Mouse (Mus musculus) frontal cortex, postnatal 36 days (tissue): ENCODE results near the gene Lrrc37a.
A peak's percentile ranks its signal among the peaks of the same experiment; 100 is the strongest.
"Not testable (repeated sequence)": the region's sequence is repeated elsewhere in the genome, so short reads cannot be mapped to it uniquely, and the experiment has no call there.

ENCODE experiments used
- DNase-seq, 2 experiments: peaks; one replicate each; pipeline ENCODE4 v3.0.0; 2022; ENCODE audit warnings: low spot score in 2 of 2

The Lrrc37a gene

DNA sequence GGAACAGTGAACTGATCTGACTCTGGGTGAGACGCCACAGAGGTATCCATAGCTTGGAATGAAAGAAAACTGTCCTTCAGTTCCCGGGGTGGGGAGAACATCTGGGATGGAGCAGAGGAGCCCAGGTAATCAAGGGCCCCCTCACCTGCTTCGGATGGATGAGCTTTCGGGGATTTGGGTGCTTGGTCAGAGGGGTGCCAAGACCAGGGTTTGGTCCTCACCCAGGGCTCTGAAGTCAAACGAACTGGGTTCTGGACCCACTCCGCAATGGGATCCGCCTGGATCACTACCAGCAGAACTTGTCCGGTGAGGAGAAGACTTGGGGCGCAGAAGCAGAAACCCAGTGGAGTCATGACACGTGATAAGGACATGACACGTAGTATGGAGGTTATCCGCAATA, at the start of gene Lrrc37a:
Gene Lrrc37a, minus strand, starts transcription at position 101 of the 400 bp plus-strand sequence.
- DNase-seq: no peak

DNA sequence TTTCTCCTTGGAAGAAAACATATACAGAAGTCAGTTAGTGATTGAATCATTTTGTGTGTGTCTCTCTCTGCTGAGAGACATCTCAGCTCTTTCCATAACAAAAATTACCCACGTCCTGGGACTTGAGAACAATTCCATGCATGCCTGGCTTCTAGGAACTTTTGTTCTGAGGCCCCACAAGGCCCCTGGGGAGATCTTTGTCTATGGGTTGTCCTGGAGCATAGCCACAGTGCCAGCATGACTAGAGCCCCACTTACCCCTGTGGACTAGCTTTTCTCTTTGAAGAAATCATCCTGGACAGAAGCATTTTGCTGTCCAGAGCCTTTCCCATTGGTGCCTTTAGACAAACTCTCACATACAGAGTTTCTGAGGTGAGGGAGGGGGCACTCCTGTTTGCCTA, 30.6 kb upstream of the Lrrc37a start:
- DNase-seq: not testable (repeated sequence)

DNA sequence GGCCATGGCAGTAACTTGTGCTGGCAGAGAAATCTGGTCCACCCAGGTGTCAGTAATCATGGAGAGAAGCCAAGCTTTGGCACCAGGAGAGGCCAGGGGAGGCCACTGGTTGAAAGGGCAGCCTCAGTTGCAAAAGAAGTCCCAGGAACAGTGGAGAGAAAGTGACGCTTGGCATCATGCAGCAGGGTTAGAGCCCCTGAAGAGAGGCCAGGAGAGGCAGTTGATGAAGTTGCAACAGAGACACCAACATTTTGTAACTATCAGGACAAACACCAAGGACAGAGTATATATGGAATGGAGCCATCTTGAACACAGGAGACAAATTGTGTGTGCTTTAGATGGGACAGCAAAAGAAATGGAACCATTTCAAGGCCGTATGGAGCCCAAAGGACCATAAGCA, 7.7 kb upstream of the Lrrc37a start:
- DNase-seq: no peak

DNA sequence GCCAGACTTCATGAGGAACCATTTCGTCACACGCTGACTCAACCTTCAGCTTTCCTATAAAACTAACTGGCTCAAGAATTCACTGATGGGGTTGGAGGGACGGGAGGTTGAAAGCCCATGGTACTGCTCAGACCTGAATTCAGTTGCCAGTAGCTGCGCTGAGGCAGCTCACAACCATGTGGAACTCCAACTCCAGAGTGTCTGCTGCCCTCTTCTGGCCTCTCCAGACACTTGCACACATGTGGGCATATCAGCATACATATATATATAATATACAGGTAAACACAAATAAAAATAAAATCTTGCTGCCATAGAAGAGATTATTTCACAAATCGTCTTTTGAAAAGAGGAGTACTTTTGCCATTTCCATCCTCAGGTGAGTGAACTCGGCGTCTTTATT, 40.0 kb downstream of the Lrrc37a start:
- DNase-seq: no peak

DNA sequence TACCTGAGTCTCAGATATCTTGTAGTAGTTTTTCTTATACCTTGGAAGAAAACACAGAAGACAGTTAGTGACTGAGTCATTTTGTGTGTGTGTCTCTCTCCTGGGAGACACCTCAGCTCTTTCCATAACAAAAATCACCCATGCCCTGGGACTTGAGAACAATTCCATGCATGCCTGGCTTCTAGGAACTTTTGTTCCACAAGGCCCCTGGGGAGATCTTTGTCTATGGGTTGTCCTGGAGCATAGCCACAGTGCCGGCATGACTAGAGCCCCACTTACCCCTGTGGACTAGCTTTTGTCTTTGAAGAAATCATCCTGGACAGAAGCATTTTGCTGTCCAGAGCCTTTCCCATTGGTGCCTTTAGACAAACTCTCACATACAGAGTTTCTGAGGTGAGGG, 53.3 kb downstream of the Lrrc37a start:
- DNase-seq: not testable (repeated sequence)

DNA sequence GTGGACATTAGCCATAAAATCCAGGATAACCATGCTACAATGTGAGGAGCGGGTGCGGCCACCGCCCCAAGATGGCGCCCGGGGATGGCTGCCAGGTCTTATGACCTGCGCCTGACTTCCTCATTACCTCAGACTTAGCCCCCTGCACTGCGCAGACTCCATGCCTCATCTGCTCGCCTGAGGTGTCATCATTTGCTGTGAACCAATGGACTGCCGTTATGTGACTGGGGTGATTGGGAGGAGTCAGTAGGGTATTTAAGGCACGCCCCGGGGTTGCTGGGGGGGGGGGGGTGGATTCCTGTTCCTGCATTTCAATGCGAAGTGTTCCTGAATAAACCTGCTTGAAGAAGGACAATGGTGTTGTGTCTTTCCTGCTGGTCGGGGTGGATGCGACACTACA, 54.7 kb downstream of the Lrrc37a start:
- DNase-seq: not testable (repeated sequence)

DNA sequence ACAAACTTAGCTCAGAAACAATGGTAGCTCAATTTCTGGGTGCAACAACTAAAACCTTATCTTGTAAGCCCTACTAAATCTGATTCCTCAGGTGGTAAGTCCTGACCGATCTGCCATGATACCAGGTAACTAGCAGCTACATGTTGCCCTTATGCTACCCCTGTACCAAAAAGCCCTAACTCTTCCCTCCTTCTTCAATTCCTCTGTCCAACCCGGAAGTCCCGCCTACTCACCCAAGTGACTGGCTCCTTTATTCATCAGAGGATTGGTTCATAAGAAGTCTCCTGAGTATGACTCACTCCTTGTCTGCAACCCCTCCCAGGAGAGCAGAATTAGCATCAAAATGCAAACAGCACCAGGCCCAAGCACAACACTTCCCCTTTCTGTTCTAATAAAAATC, 60.7 kb downstream of the Lrrc37a start:
- DNase-seq: no peak

DNA sequence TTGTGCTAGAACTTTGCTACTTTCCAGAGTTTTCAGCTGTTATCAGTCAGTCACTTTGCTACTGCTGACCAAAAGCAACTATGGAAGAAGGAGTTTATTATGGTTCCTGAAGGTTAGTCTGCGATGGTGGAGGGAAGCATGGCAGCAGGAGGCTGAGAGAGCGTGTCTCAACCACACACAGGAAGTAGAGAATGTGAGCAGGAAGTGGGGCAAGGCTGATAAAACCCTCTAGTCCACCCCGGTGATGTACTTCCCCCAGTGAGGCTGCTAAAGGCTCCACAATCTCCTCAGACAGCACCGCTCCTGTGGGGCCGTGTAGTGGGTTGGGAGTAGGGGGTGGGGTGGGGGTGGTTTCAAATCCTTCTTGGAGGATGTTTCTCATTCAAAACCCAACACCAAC, 68.1 kb downstream of the Lrrc37a start:
- no peak for DNase-seq

DNA sequence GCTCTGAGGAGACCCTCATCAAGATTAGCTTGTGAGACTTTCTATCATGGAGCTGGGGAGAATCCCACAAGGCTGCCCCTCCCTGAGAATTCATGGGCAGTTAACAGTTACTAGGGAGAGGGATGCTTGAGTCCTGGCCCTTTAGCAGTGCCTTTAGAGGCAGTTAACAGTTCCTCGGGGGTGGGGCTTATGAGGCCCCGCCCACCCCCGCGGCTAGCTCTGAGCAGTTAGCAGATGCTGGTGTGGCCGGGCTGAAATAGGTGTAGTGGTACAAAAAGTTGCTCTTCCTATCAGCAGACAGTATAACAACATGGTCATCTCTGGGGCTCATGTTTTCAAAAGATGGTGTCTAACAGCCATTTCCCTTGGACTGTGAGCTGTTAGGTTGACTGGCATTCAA, 79.4 kb downstream of the Lrrc37a start:
- DNase-seq: no peak

DNA sequence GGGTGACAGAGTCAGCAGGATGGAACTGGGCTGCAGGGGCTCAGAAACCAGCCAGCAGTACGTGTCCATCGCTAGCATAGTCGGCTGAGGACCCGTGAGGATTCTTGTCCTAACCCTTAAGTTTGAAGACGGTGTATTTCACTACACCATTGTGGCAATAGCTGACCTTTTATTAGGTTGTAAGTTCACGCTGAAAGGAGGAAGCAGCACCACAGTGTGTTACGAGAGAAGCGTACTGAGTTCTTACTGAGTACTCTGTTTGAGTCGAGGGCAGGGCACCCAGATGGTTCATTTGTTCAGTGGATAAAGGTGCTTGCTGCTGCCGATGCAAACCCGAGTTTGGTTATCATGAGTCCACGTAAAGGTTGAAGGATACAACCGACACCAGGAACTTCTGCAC, 84.7 kb downstream of the Lrrc37a start:
- no peak for DNase-seq

DNA sequence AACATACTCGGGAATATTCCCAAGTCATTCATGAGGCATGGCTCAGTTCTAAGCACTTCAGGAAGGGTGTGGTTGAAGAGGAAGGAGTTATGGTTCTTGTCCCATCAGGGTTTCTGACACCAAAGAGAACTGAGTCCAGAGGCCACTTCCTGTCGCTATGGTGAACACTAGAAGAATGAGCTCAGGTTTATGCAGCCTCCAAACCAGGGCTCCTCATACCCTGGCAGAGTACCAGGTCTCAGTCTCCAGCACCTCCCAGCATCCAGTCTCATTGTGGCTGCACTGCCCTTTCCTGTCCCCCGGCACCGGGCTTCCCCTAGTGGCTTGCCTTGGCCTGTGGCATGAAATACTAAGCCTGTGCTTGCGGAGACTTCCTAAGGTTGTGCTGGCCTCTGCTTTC, 85.2 kb downstream of the Lrrc37a start:
- no peak for DNase-seq

DNA sequence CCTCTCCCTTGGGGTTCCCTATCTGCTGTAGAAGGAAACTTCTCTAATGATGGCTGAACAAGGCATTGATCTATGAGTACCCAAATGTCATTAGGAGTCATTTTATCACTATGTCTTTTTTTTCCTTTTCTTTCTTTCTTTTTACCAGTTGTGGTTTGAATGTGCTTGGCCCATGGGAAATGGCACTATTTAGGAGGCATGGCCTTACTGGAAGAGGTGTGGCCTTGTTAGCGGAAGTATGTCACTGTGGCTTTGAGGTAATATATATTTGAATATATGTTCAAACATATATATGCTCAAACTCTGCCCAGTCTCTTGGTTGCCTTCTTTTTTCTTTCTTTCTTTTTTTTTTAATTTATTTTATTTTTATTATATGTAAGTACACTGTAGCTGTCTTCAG, 90.9 kb downstream of the Lrrc37a start:
- no peak for DNase-seq

DNA sequence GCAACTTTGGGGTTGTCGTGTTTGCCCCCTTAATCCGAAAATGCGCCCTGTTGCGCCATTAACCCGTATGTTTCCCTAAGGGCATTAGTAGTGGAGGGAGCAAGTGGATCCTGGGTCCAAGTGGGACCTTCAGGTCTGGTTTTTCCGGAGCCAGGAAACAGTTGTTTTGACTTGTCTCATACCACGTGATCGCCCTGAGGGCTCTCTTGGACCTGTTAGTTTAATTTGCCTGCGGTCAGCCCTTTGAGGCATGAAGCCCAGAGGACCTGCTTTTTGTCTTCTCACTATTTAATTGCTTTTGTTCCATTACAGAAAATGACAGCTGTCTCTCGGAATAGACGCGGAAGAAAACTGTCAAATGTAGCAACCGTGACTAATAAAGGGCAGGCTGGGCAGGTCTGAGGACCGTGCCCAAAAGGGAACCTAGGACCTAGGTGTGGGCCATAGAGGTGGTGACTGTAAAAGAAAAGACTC, 91.4 kb downstream of the Lrrc37a start:
- DNase-seq: no peak

DNA sequence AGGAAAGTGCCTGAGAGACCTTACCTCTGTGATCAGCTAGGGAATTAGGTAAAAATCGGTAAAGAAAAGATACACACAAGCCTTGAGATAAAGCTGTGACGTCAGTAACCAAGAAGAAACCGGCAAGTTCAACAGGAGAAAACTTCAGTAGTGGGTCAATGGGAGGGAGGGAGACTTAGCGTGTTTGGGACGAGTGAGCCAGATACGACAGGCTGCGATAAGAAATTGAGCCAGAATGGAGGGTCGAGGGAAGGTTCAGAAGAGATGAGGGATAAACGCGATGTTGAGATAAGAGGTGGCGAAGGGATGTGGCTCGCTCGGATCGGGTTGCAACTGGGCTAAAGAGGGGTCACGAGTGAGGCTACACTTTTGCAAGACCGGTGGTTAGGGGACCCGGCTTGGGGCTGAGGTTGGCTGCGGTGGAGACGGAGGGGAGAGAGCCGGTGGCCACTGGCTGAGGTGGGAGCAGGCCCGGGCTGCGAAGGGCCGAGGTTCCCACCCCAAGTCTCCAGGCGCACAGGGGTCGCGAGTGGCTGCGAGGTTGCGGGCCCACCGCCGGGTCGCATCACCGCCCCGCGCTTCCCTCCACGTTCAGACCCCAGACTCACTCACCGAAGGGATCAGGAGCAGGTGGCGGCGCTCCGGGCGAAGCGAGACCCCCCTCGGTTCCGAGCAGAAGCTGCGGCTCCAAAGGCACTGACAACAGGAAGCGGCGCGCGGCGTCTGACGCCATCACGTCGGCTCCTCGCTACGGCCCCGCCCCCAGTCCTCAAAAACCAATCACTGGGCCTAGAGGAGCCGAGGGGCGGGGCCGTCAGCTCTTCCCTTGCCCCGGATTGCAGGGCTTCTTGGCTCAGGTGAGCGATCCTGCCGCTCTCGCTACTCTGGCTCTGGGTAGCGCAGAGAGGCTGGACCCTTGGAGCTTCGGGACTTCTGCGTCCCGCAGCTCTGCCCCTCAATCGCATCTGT, 92.1 kb downstream of the Lrrc37a start, which contains the start of gene Plekhm1:
Gene Plekhm1, minus strand, starts transcription at position 707 of the 969 bp plus-strand sequence.
- DNase-seq: peak; percentile 93 to 96

DNA sequence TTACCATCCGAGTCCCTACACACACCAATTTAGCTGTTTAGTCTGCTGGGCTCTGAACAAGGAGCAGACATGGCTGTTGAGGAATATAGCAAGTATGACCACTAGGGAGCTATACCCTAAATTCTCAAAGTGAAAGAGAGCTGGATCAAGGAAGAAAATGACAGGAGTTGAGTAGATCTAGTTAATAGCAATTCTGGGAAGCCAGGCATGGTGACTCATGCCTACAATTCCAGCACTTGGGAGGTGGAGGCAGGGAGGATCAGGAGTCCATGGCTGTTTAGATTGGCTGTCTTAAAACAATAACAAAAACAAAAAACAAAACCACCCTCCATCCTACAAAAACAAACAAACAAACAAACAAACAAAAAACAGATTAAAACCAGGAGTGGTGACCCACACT, 93.1 kb downstream of the Lrrc37a start:
- no peak for DNase-seq

DNA sequence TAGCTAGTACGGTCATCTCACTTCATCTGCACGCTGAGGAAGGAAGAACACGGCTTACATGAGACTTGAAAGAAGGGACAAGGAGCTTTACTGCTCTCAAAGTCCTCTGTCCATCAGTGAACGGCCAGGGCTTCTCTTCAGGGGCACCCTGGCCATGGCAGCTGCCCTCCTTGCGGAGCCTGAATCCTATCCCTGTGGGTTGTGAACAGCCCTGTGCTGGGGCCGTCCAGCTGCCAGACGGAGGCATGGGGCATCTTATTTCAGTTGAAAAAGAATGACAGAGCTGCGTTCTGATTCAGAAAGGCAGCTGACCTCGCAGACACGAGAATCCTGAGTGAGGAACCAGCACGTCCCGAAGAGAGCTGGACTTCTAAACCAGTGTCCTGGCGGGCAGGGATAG, 95.5 kb downstream of the Lrrc37a start:
- no peak for DNase-seq

DNA sequence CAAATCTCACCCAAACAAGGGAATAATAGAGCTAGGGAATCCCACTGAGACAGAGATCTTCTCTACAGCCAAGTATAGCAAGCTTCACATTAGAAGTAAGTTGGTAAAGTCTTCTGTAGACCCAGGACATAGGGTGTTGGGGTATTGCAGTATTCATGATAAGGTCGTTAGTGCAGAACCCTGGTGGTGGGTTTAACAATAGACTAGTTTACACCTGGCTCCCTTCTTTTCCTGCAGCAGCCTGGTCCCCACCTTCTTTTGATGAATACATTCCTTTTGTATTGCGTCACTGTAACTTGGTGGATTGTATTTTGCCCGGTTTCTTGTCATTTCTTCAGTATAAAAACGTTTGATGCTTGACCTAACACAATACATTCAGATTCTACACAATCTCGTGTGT, 97.3 kb downstream of the Lrrc37a start:
- DNase-seq: not testable (repeated sequence)

DNA sequence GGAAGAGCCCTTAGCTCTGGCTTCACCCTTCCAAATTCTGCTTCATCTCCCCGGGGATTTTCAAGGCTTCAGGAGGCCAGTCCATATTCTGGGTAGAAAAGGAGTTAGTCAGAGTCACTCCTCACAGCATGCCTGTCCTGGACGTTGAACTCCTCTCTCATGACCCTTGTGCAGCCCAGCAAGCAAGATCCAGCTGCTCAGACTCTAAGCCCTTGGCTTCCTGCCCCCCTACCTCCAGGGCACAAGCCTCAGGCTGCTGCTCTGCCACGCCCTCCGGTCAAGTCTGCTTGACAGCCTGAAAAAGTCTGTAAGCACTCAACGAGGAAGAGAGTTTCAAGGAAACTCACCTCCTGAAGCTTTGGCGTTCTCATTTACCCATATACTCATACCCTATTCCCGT, 97.8 kb downstream of the Lrrc37a start:
- no peak for DNase-seq

DNA sequence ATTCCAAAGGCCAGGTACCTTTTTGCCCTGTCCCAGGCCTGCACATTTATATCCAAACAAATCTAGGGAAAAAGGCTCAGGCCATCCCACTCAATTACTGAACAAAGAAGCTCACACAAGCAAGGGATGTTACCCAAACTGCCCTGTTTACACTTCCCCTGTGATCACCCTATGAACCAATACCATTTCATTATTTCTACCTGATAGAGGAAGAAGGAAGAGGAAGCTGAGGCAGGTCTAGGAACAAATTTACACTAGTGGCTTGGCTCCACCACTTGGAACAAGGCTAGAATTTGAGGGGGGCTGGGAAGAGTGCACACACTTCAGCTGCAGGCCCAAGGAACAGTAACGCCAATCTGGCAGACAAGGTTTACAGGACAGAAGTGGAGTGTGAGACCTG, 98.6 kb downstream of the Lrrc37a start:
- no peak for DNase-seq

DNA sequence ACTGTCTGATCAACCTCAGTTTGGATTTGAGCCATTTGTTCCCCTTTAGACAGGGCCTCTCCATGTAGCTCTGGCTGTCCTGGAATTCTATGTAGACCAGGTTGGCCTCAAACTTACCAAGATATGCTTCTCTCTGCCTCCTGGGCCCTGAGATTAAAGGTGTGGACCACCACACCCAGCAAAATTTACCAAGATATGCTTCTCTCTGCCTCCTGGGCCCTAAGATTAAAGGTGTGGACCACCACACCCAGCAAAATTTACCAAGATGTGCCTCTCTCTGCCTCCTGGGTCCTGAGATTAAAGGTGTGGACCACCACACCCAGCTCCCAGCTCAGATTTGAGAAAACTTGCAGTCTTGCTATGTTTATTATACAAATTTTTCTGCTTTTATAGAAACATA, 99.8 kb downstream of the Lrrc37a start:
- DNase-seq: no peak

DNA sequence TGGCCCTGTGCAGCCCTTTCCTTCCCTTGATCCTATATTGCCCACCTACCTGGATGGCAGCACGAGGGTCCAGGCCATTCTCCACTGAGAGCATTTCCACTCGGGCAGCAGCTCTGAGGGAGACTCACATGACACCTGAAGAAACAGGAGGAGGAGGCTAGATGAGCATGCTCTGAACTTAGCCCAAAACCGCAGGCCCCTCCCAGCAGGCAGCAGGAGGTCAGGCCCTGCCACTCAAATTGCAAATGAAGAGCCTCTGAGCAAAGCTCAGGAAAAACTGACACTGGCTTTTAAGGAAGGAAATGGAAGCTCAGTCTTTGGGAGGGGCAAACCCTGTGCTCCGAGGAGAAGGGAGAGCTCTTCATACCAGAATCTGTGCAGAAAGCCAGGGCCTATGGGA, 100.6 kb downstream of the Lrrc37a start:
- no peak for DNase-seq

DNA sequence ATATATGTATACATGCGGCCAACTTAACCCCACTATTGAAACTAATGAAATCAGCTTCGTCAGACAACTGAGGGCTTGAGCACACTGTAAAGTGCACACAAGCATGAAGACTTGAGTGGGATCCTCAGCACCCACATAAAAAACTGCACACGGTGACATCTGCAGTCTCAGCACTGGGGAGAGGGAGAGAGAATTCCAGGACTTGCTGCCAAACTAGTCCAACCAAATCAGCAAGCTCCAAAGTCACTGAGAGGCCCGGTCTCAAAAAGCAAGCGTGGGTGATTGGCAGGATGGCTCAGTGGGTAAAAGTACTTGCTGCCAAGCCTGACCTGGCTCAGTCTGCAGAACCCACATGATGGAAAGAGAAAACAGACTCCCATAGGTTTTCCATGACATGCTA, 101.7 kb downstream of the Lrrc37a start:
- peak; percentile 30 to 59 for DNase-seq

DNA sequence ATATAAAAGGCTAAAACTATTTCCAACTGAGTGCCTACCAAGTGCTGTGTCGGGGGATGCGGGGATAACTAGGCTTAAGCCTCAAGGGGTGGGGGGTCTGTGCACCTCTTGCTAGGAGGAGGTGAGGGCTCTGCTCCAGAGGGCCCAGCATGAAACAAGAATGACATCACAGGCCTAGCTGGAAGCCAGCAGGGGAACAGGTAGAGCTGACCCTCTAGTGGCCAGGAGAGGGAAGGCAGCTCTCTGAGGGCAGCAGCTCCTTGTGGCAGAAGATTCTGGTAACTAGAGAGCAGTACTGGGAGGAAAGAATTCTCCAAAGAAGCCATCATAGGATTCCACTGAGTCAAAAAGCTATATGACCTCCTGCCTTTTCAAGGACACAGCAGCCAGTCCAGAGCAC, 102.2 kb downstream of the Lrrc37a start:
- peak in 1 of 2 experiments; percentile 45 for DNase-seq
